Mouse (Mus musculus) adrenal gland, postnatal 4 days (tissue): Measurements from ENCODE around the gene Atg4b. TPM values are rescaled to one million over a fixed set of nuclear protein-coding genes. Genes with fewer than 3 reads are reported as not detected.

Source experiments
- DNase-seq, 2 experiments: peaks; one replicate each; pipeline ENCODE4 v3.0.0; 2021 to 2022; ENCODE audit warnings: low spot score in 2 of 2, mixed read lengths in 2 of 2
- long read RNA-seq, 2 experiments: library from polyadenylated mRNA; stranded (forward); transcript quantifications; one replicate each; pipeline ENCODE4 v2.0.0; 2021
- total RNA-seq, 2 experiments: library from RNA; stranded (reverse); gene quantifications; 2 replicates each; pipeline ENCODE4 v1.2.3; 2021

The Atg4b gene
- 10 to 100 TPM; 79.9 to 87.1 TPM for total RNA-seq
- long read RNA-seq, experiment 1, full-length matches to known transcripts = 15 of 22 reads
- long read RNA-seq, experiment 1, partial matches to known transcripts = 4 of 22 reads
- long read RNA-seq, experiment 1, other reads (novel, unspliced or antisense) = 3 of 22 reads
- long read RNA-seq, experiment 2, full-length matches to known transcripts = 40 of 76 reads
- long read RNA-seq, experiment 2, partial matches to known transcripts = 29 of 76 reads
- long read RNA-seq, experiment 2, other reads (novel, unspliced or antisense) = 7 of 76 reads

- no peak for DNase-seq
Observed at GRCm38 (mm10) chr1:93751290-93751689, at the start of gene Atg4b. Gene Atg4b (plus strand): TSS chr1:93751500.

DNA sequence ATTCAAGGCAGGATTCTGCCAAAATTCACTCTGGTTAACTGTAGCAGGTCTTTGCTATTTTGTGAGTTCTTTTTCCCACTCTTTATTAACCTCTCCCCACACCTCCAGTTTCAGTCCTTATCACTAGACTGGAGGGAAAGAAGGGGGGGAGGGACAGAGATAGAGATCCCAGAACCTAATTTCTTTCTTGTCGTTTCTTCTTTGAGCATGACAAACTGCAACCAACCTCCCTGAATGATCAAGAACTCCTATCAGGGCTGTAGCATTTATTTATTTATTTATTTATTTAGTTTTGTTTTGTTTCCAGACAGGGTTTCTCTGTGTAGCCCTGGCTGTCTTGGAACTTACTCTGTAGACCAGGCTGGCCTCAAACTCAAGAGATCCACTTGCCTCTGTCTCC is 49.2 kb upstream of the Atg4b start:
- no peak for DNase-seq

GRCm38 (mm10) chr1:93703472-93704048 is 47.7 kb upstream of the Atg4b start:
- DNase-seq = no peak

GRCm38 (mm10) chr1:93704341-93704740 is 47.0 kb upstream of the Atg4b start:
- no peak for DNase-seq

- no peak for DNase-seq
Observed at GRCm38 (mm10) chr1:93705389-93705788, 45.9 kb upstream of the Atg4b start.

DNA sequence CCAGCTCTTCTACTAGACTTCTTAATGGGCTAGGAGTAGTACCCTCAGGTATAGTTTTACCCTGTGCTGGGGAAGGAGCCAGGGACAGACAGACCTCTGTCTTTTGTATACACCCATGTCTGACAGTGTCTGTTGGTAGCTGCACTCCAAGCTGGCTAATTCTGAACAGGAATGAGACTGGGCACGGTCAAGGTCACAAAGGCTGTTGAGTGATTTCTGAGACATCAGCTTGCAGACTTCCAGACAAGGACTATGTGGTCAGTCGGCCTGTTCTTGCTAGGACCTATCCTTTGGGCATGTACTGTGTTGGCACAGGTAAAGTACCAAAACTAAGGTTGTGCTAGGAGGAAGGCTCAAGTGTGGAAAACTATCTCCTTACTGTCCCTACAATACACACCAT is 35.1 kb upstream of the Atg4b start:
- no peak for DNase-seq

DNA sequence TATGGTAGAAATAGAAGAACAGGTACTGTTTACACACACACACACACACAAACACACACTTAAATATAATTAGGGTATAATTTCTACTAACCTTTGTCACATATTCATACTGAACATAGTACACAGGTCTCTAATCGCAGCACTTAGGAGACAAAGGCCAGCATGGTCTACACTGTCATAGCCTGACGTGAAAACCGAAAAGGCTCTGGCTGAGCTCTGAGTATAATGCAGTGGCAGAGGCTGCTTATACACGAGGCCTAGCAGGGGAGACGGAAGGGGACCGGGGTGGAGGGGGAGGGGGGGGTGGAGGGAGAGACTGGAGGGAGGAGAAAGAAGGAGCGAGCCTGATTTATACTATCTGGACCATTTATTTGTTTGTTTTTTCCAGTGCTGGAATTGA is 29.7 kb upstream of the Atg4b start:
- DNase-seq = no peak

GRCm38 (mm10) chr1:93724623-93725022 is 26.7 kb upstream of the Atg4b start:
- DNase-seq = no peak

- peak in 1 of 2 experiments; percentile 19 for DNase-seq
Observed at GRCm38 (mm10) chr1:93725665-93726064, 25.6 kb upstream of the Atg4b start.

- DNase-seq = no peak
Observed at GRCm38 (mm10) chr1:93726116-93726515, 25.2 kb upstream of the Atg4b start.

DNA sequence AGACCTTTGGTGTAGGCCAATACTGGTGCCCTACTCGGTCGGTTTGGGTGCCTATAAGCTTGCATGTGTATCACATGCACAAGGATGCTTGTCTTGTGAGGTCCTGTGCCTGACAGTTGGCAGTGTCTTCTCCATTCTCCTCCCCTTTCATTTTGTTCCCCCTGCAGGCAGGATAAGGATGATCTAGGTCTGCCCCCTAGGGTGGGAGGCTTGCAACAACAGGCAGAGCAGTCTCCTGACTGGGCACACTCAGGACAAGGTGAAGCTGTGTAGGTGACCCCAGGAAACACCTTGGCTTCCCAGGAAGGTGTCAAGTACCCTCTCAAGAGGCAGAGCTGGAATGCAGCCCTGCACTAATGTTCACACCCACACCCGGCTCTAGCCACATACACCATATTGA is 24.3 kb upstream of the Atg4b start:
- peak; percentile 43 to 61 for DNase-seq

GRCm38 (mm10) chr1:93731103-93731502 is 20.2 kb upstream of the Atg4b start:
- DNase-seq = no peak

- no peak for DNase-seq
Observed at GRCm38 (mm10) chr1:93731880-93732281, 19.4 kb upstream of the Atg4b start.

GRCm38 (mm10) chr1:93735859-93736258 is 15.4 kb upstream of the Atg4b start:
- DNase-seq = no peak

GRCm38 (mm10) chr1:93737711-93738110 is 13.6 kb upstream of the Atg4b start:
- no peak for DNase-seq

DNA sequence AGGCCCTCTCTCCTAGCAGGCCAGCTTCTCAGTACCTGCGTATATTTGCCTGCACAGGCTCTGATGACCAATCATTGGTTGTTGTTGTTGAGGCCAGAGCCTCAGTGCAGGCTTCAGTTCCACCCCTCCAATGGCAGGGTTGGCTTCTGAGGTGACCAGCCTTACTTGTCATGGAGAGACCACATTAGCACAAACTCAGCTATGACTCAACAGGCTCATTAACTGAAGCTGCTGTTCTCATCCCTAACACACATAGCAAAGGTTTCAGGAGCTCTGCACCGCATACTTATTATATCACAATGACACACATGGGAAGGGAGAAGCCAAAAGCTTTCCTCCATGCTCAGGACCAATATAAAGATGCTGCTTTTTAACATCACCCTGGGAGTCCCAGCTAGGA is 10.6 kb upstream of the Atg4b start:
- DNase-seq = no peak

DNA sequence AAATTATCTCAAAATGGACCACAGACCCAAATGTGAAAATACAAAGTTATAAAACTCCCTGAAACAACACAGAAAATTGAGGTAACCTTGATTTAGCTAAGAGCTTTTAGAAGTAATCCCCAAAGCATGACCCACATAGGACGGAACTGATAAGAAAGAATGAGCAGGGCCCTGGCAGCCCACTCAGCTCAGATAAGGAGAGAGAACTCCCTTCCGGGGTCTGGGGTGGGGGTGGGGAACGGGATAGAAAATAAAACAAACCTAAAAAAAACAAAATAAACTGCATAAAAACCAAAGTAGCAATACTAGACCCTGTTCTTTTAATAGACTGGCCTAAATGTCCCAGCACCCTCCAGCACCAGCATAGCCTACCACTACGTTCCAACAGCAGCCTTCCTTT is 9.3 kb upstream of the Atg4b start:
- DNase-seq = no peak

DNA sequence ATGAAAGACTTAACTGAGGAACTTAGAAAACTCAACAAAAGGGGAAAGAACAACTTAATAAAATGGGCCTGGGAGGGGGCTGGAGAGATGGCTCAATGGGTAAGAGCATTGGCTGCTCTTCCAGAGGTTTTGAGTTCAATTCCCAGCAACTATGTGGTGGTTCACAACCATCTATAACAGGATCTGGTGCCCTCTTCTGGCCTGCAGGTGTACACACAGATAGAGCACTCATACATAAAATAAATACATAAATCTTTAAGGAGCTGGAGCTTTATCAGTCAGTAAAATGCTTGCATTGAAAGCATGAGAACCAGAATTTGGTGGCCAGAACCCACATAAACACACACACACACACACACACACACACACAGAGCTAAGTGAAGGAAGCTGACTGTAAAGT is 8.4 kb upstream of the Atg4b start:
- no peak for DNase-seq

- no peak for DNase-seq
Observed at GRCm38 (mm10) chr1:93746179-93746578, 5.1 kb upstream of the Atg4b start.

DNA sequence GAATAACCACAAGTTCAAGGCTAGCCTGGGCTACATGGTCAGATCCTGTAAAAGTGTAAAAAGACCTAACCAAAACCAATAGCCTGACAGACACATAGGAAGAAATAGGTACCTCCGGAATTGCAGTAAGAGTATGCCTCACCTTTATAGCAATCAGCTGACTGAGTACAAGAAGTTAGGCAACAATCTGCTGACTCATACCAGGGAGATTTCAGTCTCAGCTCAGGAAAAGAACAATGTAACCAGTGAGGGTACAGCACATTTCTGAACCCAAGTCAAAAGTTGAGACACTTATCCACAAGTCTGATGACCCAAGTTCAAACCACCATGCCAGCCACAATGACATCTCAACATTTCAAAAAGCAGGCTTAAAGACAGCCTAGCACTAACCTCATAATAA is 2.8 kb upstream of the Atg4b start:
- DNase-seq = no peak

- peak; percentile 8 to 20 for DNase-seq
Observed at GRCm38 (mm10) chr1:93753911-93754572, 2.7 kb downstream of the Atg4b start.

DNA sequence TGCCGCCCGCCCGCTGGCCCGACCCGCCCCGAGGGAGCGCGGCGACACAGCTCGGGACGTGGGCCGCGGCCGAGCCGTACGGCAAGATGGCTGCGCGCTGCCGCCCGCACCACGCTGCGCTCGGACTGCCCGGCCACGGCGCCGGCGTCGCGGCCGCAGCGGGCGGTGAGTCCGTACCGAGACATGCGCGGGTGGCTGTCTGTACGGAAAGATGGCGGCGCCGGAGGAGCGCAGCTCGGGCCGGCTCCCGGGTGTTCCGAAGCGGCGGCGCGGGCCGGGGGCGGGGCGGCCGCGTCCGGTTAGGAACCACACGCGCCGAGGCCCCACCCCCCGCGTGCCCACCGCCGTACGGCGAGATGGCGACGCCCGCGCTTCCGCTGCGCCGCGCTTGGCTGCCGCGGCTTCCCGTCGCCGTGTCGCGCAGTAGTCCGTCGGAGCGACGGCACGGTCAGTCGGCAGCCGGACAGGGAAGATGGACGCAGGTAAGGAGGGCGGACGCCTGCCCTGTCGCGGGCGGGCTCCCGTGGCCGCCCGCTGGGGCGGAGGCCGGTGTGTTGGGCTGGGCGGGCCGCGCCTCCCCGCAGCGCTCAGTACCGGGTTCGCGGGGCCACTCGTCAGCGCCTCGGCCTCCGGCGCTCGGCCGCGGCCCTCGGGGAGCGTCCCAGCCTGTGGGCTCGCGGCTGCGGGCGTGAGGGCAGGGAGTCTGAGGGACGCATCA is 3.4 kb downstream of the Atg4b start, which contains the start of gene Thap4:
Gene Thap4, minus strand, starts transcription at position 292 of the 718 bp plus-strand sequence.
- peak; percentile 81 to 86 for DNase-seq
